In genomic region chr13:42992306-42992705, GRCm38 (mm10) we compare ENCODE assay signal across 14 mouse cellular contexts.
DNase-seq lines count a peak whose midpoint lies in the region; ATAC-seq and TF ChIP-seq lines count a peak whose summit lies in the region.
"Had no signal": no experiment of that assay in that cellular context is flagged by ENCODE, and none has a peak within 500 bp of the region (broad histone marks: within the 10 kb centered on the region; RNA-seq: fewer than 3 reads in every experiment).

No protein-coding gene starts in this region.

- no peak for TF ChIP-seq CTCF in brain, embryonic 14.5 days (IDR thresholded peaks at IDR 0.05; ENCODE audit: borderline replicate concordance, extremely low read depth, insufficient read depth, insufficient read length)
- no peak for TF ChIP-seq CTCF in forebrain, postnatal 0 days (IDR thresholded peaks at IDR 0.05; ENCODE audit: low read depth)

- no peak for TF ChIP-seq POLR2A in brain, embryonic 14.5 days (IDR thresholded peaks at IDR 0.05; ENCODE audit: borderline replicate concordance, extremely low read depth, insufficient read depth, insufficient read length, poor library complexity, severe bottlenecking)

- H3K4me1 ChIP-seq in forebrain, postnatal 0 days (ENCODE audit: insufficient read depth): peaks cover 2% of the 10 kb centered on the region; the same call in 1 of the 2 replicates
- H3K4me1 ChIP-seq: embryonic facial prominence, embryonic 13.5 days had no signal

- H3K9ac ChIP-seq in forebrain, postnatal 0 days: no peak overlapping the region
- H3K9ac ChIP-seq: embryonic facial prominence, embryonic 13.5 days; hindbrain, embryonic 15.5 days; lung, embryonic 14.5 days had no signal

- ATAC-seq in forebrain, postnatal 0 days: no peak
- no peak for ATAC-seq in erythroid progenitor cell, adult 5-6 weeks (replicated peaks; ENCODE audit: low FRiP score, poor library complexity, severe bottlenecking)

- no peak overlapping the region for H3K4me3 ChIP-seq in forebrain, postnatal 0 days (ENCODE audit: low read depth, low read length)
- H3K4me3 ChIP-seq: embryonic facial prominence, embryonic 13.5 days; hindbrain, embryonic 15.5 days; myocyte had no signal

- no peak overlapping the region for H3K27ac ChIP-seq in forebrain, postnatal 0 days (ENCODE audit: low read depth, low read length)
- H3K27ac ChIP-seq: embryonic facial prominence, embryonic 13.5 days; hindbrain, embryonic 15.5 days had no signal

- DNase-seq in embryo, embryonic 10.5 days (ENCODE audit: low spot score): peak; percentile 22
- no peak for DNase-seq in embryo, embryonic 10 days (ENCODE audit: low spot score)
- peak; percentile 11 to 42 for DNase-seq in kidney, adult 8-10 months
- DNase-seq in kidney, postnatal 10 days: no peak
- peak; percentile 94 for DNase-seq in brain, embryonic 14.5 days (ENCODE audit: low read depth)
- DNase-seq in forebrain, postnatal 0 days: peak; percentile 36
- no peak for DNase-seq in spleen, postnatal 10 days (ENCODE audit: low spot score in 2 of 2)
- DNase-seq: cerebellum, adult 2 months; lung, embryonic 14.5 days; thymus, postnatal 14 days had no signal

- 26% methylated on average over 4 of the region's 4 CpGs for WGBS in forebrain, postnatal 0 days

- H3K4me2 ChIP-seq in forebrain, postnatal 0 days (ENCODE audit: low read depth): no peak overlapping the region
- H3K4me2 ChIP-seq: embryonic facial prominence, embryonic 13.5 days; hindbrain, embryonic 15.5 days; lung, embryonic 14.5 days had no signal

- H3K9me3 ChIP-seq in forebrain, postnatal 0 days (ENCODE audit: low read length): no peaks in the 10 kb centered on the region
- H3K9me3 ChIP-seq: embryonic facial prominence, embryonic 13.5 days; hindbrain, embryonic 15.5 days had no signal

- H3K36me3 ChIP-seq in forebrain, postnatal 0 days (ENCODE audit: insufficient read depth): no peaks in the 10 kb centered on the region
- H3K36me3 ChIP-seq: embryonic facial prominence, embryonic 13.5 days; hindbrain, embryonic 15.5 days had no signal

- no peaks in the 10 kb centered on the region for H3K27me3 ChIP-seq in forebrain, postnatal 0 days (ENCODE audit: insufficient read depth, low read length)
- H3K27me3 ChIP-seq: embryonic facial prominence, embryonic 13.5 days; hindbrain, embryonic 15.5 days had no signal

Comparison
In these comparisons a context has a peak if more than half of its experiments do, and no peak if none do; other contexts are left out.
1. DNase-seq: peak in embryo, embryonic 10.5 days (single experiment), kidney, adult 8-10 months (2 of 2), brain, embryonic 14.5 days (single experiment) and forebrain, postnatal 0 days (single experiment); none in embryo, embryonic 10 days (single experiment), kidney, postnatal 10 days (single experiment) and spleen, postnatal 10 days (0 of 2).